Mouse (Mus musculus) CH12.LX (cell line): Measurements from ENCODE around the gene Zbtb4.

Experiments
- CTCF ChIP-seq, 2 experiments: IDR thresholded peaks in 1 of 2; conservative IDR thresholded peaks in 1 of 2; 2 replicates each; pipeline ENCODE4 v1.5.1; 2011 to 2012; ENCODE audit warnings: low read depth in 2 of 2, low read length in 2 of 2, improper control_type of control experiment in 1 of 2, inconsistent platforms in 1 of 2, mild to moderate bottlenecking in 1 of 2, moderate library complexity in 1 of 2
- POLR2A ChIP-seq: IDR thresholded peaks from 2 replicates; pipeline ENCODE4 v1.6.1; 2011; ENCODE audit warnings: low read depth, mild to moderate bottlenecking, improper control_type of control experiment, low read length

DNA sequence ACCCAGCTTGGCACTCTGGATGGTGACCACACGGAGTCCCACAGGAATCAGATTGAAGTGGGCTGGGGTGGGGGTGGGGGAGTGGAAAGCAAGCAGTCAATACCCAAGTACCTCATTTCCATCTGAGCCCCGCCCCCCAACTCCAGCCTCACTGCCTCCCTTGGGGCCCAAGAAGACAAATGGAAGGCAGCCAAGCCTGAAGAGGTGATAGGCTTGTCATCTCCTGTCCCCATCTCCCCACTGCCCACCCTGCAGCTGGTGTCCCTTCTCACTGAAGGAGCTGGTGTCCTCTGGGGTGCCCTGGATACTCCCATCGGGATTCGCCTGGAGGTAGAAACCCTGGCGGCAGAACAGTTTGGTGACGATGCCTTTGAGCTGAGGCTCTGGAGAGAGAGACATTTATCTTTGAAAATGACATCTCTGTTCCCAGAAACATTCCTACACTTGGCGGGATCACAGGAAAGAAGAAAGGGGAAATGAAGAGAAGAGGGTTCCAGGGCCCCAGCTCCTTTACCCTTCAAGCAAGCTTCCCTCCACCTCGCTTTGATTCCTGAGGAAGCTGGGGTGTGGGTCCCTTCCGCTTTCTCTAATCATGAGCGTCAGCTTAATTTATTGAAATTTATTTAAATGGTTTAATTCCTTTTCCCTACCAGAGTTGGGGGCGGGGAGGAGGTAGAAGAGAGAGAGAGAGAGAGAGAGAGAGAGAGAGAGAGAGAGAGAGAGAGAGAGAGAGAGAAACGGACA, 33.9 kb downstream of the Zbtb4 start:
- TF ChIP-seq CTCF (conservative IDR thresholded peaks at IDR 0.05 in 1 of 2, IDR thresholded peaks at IDR 0.05 in 1 of 2; ENCODE audit: low read depth in 2 of 2, low read length in 2 of 2) (no peak), POLR2A (no peak; the same call in none of the 2 replicates)
